Mouse (Mus musculus) hindbrain, embryonic 11.5 days (tissue): Measurements from ENCODE around the gene Tmem159. TPM values are rescaled to one million over a fixed set of nuclear protein-coding genes. Genes with fewer than 3 reads are reported as not detected.

Experiments used
- ATAC-seq: fragments of 200-750 bp; cut with Nextera tagmentation; 2 replicates; pipeline ENCODE4 v1.8.0; 2017; ENCODE audit warnings: mild to moderate bottlenecking, moderate TSS enrichment, moderate library complexity; ENCODE audit not compliant: low FRiP score
- DNase-seq: peaks from one replicate; pipeline ENCODE4 v3.0.0-alpha.2; 2015; ENCODE audit warnings: low spot score
- H3K27ac ChIP-seq: fragments of 300-500 bp; sonication (generic); 2 replicates; pipeline ENCODE4 v1.5.1; 2014; ENCODE audit warnings: mild to moderate bottlenecking, low read depth, low read length
- H3K27me3 ChIP-seq: fragments of 300-500 bp; sonication (generic); 2 replicates; pipeline ENCODE4 v1.6.1; 2014; ENCODE audit warnings: mild to moderate bottlenecking, low read length, moderate library complexity, mixed read lengths; ENCODE audit not compliant: control insufficient read depth, insufficient read depth
- H3K36me3 ChIP-seq: fragments of 300-500 bp; sonication (generic); 2 replicates; pipeline ENCODE4 v1.6.1; 2014; ENCODE audit warnings: mild to moderate bottlenecking, low read length, moderate library complexity, mixed read lengths; ENCODE audit not compliant: control insufficient read depth, insufficient read depth
- H3K4me1 ChIP-seq: fragments of 300-500 bp; sonication (generic); replicated peaks from 2 replicates; pipeline ENCODE4 v1.6.1; 2014; ENCODE audit warnings: low read length, mixed read lengths; ENCODE audit not compliant: control insufficient read depth, insufficient read depth
- H3K4me2 ChIP-seq: fragments of 300-500 bp; sonication (generic); replicated peaks from 2 replicates; pipeline ENCODE4 v1.6.1; 2014; ENCODE audit warnings: mild to moderate bottlenecking, low read depth, low read length
- H3K4me3 ChIP-seq: fragments of 300-500 bp; sonication (generic); 2 replicates; pipeline ENCODE4 v1.5.1; 2014; ENCODE audit warnings: low read depth, low read length
- H3K9ac ChIP-seq: fragments of 300-500 bp; sonication (generic); 2 replicates; pipeline ENCODE4 v1.6.1; 2014; ENCODE audit warnings: low read depth, low read length
- H3K9me3 ChIP-seq: fragments of 300-500 bp; sonication (generic); 2 replicates; pipeline ENCODE4 v1.6.1; 2016; ENCODE audit warnings: low read length; ENCODE audit not compliant: control insufficient read depth
- WGBS: fragments of 180-500 bp; shearing (Covaris S2); extraction: QIAGEN DNeasy Blood & Tissue Kit; methylation state at CpG from one replicate; pipeline ENCODE4 v1.1.7; 2014; 5-methylcytosine and 5-hydroxymethylcytosine counted together
- polyA plus RNA-seq: library from polyadenylated mRNA; unstranded; fragments of >200 nt; fragmentation: Nextera tagmentation; extraction: Ambion mirVana; gene quantifications from 2 replicates; pipeline ENCODE4 v1.2.1, GENCODE M21; 2014

Gene Tmem159
- polyA plus RNA-seq, 1 experiment from 2014 or later: 22.2 TPM

DNA sequence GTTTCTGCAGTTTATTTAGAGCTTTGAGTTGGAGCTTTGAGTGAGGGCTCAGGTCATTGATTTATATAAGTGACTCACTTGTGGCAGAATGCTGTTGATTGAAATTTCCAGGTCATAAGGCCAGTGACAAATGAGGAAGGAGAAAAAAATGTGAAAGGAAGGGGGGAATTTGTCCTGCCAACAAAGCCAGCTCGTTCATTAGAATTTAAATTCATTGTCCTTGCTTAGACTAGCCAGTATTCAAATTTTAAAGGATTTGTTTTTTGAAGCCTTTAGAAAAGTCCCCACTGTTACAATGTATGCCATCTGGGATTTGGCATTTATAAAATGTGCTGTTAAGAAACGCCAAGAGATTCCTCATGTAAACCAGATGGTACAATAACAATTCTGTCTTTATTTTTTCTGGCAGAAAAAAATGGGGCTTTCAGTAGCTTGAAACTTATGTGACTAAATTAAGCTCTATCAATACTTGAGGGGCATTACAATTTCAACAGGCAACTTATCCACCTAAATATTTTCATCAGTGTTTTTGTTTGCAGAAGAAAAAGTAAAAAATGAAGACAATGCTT, 54.8 kb downstream of the Tmem159 start:
- Histone ChIP-seq H3K27me3 (no peaks in the 10 kb centered on the region), H3K4me1 (no peaks in the 10 kb centered on the region), H3K36me3 (no peaks in the 10 kb centered on the region), H3K4me3 (no peak overlapping the region), H3K9ac (no peak overlapping the region), H3K27ac (peak overlapping the region; percentile 47; the same call in 1 of the 2 replicates), H3K4me2 (no peak overlapping the region), H3K9me3 (no peaks in the 10 kb centered on the region)
- ATAC-seq: peak; percentile 38; the same call in 1 of the 2 replicates
- WGBS: 26% methylated on average over 2 of the region's 2 CpGs
- no peak for DNase-seq

DNA sequence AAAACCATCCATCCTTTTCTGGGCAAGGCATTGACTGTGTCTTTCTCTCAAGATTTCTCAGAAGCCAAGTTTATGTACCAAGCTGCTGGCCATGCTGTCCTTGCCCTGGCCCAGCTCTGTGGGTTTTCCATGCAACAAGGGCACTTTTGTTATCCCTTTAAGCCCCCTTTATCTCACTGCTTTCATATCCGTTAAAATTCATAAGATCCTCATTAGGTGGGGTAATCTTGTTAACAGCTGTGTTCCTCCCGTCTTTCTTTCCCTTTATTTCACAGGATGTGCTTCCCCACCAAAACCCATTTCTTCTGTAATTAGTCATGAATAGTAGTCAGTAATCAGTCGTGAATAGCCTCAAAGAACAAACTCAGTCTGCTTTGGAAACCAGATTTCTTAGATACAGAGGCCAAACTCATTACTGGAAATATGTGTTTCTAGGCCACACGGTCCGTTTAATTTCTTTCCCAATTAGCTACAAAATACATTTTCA, 55.5 kb downstream of the Tmem159 start:
- Histone ChIP-seq H3K36me3 (no peaks in the 10 kb centered on the region), H3K27ac (0 out of 2 replicates have a peak overlapping the region, but pooled peaks have one; percentile 10), H3K4me3 (no peak overlapping the region), H3K9me3 (no peaks in the 10 kb centered on the region), H3K9ac (no peak overlapping the region), H3K27me3 (no peaks in the 10 kb centered on the region), H3K4me2 (no peak overlapping the region), H3K4me1 (no peaks in the 10 kb centered on the region)
- no peak for DNase-seq
- peak; percentile 70 for ATAC-seq
- WGBS: 51% methylated on average over 5 of the region's 5 CpGs

DNA sequence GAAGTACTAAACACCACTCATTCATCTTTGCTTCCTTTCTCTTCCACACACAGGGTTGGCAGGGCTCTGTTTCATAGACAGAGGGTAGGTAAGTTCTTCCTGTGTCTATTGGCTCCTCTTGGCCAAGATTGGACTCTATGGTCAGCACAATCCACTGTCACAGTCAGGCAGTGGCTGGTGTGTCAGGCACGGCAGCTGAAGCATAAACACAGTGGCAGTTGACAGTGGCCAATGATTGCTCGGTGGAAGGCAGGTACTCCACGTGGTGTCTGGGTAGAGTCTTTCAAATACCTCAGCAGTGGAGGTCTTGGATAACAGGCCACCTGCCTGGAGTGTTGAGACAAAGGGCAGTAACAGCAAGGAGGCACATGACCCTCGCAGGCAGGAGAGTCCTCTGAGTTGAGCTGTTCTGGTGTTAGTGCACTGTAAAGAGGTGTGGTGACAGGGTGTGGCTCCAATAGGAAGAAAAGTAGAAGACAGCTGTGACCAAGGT, 56.0 kb downstream of the Tmem159 start:
- H3K9ac ChIP-seq: no peak overlapping the region
- WGBS: 42% methylated on average over 4 of the region's 4 CpGs

DNA sequence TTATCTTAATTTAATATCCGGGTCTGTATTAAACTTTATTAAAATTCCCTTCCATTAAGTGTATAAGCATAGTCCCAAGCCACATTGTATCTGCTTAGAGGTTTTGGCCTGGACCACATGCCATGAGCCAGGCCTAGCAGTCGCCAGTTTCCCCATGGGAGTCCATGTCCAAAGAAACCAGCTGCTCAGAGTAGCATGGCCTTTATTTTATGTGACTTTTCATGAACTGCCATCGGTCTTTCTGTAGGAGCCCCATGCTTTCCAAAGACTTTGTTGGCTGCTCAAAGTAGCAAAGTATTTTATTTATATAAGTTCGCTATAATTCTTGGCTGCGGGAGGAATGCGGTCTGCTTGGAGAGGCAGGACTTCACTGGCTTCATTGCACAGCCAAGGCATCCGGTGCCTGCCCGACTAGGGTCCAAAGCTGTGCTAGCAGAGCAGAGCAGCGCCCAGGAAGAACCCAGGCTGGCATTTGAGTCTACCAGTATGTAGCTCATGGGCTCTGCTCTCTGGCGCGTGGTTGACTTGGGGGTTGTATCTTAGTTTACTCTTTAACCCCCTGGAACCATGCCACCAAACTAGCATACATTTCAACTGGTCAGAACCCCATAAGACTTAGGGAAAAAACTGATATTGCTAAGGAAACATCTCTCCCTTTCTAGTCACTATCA, 61.6 kb downstream of the Tmem159 start:
- WGBS: 87% methylated on average over 11 of the region's 11 CpGs
- no peak for DNase-seq
- Histone ChIP-seq H3K9ac (no peak overlapping the region), H3K9me3 (no peaks in the 10 kb centered on the region), H3K27ac (no peak overlapping the region), H3K4me3 (no peak overlapping the region), H3K4me1 (no peaks in the 10 kb centered on the region), H3K4me2 (no peak overlapping the region), H3K27me3 (no peaks in the 10 kb centered on the region), H3K36me3 (no peaks in the 10 kb centered on the region)
- ATAC-seq: no peak

More for the DNA sequence above, 56.0 kb downstream of the Tmem159 start:
- Histone ChIP-seq H3K36me3 (no peaks in the 10 kb centered on the region), H3K4me3 (no peak overlapping the region), H3K4me1 (no peaks in the 10 kb centered on the region), H3K9me3 (no peaks in the 10 kb centered on the region), H3K27me3 (no peaks in the 10 kb centered on the region), H3K4me2 (no peak overlapping the region), H3K27ac (no peak overlapping the region)
- DNase-seq (no peak), ATAC-seq (0 out of 2 replicates have a peak, but pooled peaks have one; percentile 10)

Other genes with a start within 250 kb of the Tmem159 start
- 16.1 and 16.7 TPM in 2 replicates for gene Lyrm1, start 206.5 kb upstream of the Tmem159 start, polyA plus RNA-seq
- 10.0 and 11.8 TPM in 2 replicates for gene Dcun1d3, start 206.1 kb upstream of the Tmem159 start, polyA plus RNA-seq
- gene Dnah3, start 7.1 kb upstream of the Tmem159 start, polyA plus RNA-seq: 0.34 TPM in 1 of 2 replicates, not detected in the other
- not detected in 2 replicates for gene Zp2, start 42.9 kb downstream of the Tmem159 start, polyA plus RNA-seq
- gene Anks4b, start 71.5 kb downstream of the Tmem159 start, polyA plus RNA-seq: 0.08 TPM in 1 of 2 replicates, not detected in the other
- gene Crym, start 99.8 kb downstream of the Tmem159 start, polyA plus RNA-seq: 28.4 and 32.0 TPM in 2 replicates
- gene Abca14, start 101.6 kb downstream of the Tmem159 start, polyA plus RNA-seq: not detected in 2 replicates
- not detected in 2 replicates for gene Abca15, start 226.3 kb downstream of the Tmem159 start, polyA plus RNA-seq